Mouse (Mus musculus) layer of hippocampus, adult 2 months (tissue): ENCODE measurements around the gene Lgr6. TPM values are rescaled to one million over a fixed set of nuclear protein-coding genes. Genes with fewer than 3 reads are reported as not detected.

Experiments
- DNase-seq, 2 experiments: peaks; one replicate each; pipeline ENCODE4 v3.0.0; 2022; ENCODE audit warnings: low spot score in 2 of 2
- H3K27ac ChIP-seq: fragments of 200-600 bp; 2 replicates; pipeline ENCODE4 v1.8.1; 2022
- H3K4me3 ChIP-seq: fragments of 200-600 bp; 2 replicates; pipeline ENCODE4 v1.8.1; 2022; ENCODE audit warnings: mild to moderate bottlenecking
- CTCF ChIP-seq: fragments of 200-600 bp; conservative IDR thresholded peaks from 2 replicates; pipeline ENCODE4 v1.8.1; 2022; ENCODE audit warnings: antibody characterized with exemption, mild to moderate bottlenecking, moderate library complexity
- total RNA-seq, 2 experiments: library from RNA; stranded (reverse); gene quantifications; 2 replicates each; pipeline ENCODE4 v1.2.3; 2021

Gene Lgr6
- total RNA-seq, 2 experiments from 2014 or later, result 2.4 TPM

DNA sequence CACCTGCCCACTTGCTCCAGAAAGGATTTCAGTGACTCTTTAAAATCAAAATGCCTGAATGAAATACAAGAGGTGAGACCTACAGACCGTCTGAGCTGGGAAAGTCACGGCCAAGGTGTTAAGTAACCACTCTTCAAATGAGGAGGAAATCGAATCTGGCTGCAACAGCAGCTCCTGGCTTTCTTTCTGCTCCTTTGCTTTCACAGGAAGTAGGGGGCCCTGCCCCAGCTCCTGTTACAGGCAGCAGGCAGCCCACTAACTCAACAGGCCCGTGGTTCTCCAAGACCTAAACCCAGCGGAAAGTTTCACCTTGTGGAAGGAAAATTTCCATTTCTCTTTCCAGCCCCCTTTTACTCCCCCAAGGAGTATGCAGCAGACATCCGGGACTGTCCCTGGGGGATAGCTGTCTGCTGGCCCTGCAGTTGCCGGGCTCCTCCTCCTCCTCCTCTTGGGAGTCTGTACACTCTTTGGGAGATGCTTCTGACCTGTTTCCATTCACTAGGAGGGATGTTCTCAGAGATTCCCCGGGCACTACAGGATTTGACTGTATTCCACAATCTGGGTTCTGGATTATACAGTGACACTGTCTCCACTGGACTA, 112.9 kb downstream of the Lgr6 start:
- no peak for TF ChIP-seq CTCF
- Histone ChIP-seq H3K27ac (no peak overlapping the region), H3K4me3 (no peak overlapping the region)
- DNase-seq, result no peak

DNA sequence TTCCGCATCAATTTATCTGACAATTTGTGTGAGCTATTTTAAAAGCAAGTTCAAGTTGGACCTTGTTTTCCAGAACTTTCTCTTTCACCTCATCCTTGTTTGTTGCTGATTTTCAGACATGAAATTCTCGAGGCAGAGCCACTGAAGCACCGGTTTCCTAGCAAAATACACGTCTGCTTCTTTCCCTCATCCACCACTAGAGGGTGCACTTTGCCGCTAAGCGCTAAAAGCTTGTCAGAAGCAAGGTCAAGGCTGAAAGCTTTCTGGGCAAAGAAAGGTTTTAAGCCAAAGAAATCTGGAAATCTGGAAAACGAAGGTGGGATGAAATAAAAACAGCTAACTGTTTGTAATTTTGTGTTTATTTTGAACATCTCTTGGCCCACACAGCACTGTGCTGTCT, 115.7 kb downstream of the Lgr6 start:
- Histone ChIP-seq H3K4me3 (no peak overlapping the region), H3K27ac (no peak overlapping the region)
- peak; percentile 86 to 89 for DNase-seq
- TF ChIP-seq CTCF, result peak; percentile 98

DNA sequence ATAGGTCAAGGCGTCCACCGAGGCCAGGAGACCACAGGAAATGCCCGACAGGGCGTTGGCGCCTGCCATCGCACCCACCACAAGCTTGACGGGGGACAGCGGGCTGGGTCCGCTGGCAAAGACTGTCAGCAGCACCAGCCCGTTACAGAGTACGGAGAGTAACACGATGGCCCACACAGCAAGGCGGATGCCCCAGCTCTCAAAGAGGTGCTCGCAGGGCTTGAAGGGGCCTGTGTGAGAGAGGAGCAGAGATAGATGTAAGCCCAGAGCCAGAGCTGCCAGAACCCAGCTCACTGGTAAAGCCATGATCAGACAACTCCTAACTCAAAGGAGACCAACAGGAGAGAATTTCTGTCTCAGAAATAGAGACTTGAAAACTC, 117.1 kb downstream of the Lgr6 start:
- Histone ChIP-seq H3K27ac (peak overlapping the region; percentile 78), H3K4me3 (peak overlapping the region; percentile 57)
- TF ChIP-seq CTCF, result no peak
- no peak for DNase-seq

DNA sequence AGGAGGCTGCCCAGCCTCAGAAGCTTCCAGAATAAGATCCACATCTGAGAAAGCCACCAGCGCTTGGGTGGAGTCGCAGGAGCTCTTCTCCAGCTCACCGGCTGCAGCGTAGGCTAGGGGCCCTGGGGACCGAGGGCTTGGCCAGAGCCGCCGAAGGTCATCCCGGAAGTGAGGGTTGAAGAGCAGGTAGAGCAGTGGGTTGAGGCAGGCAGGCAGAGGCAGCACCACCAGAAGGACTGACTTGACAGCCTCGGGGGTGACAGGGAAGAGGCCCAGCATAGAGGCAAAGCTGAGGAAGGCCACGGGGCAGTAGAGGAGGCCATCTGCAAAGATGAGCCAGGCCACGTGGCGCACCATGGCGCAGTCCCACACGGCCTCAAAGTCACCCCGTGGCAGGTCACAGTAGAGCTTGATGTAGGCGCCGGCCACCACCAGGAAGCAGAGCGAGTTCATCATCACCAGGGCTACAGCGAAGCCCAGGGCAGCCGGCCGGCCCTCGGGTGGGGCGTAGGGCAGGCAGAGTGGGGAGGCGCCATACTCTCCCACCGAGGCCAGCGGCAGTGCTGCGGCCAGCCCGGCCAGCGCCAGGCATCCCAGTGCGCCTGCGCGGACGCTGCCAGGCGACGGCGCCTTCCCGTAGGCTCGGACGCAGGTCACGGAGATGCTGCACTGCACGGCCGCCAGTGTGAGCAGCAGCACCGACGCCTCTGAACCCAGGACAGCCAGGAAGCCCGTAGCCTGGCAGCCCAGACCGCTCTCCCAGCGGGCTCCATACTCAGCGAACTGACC, 117.7 kb downstream of the Lgr6 start:
- Histone ChIP-seq H3K4me3 (peak overlapping the region; percentile 57), H3K27ac (peak overlapping the region; percentile 78)
- no peak for TF ChIP-seq CTCF
- peak; percentile 33 to 42 for DNase-seq

DNA sequence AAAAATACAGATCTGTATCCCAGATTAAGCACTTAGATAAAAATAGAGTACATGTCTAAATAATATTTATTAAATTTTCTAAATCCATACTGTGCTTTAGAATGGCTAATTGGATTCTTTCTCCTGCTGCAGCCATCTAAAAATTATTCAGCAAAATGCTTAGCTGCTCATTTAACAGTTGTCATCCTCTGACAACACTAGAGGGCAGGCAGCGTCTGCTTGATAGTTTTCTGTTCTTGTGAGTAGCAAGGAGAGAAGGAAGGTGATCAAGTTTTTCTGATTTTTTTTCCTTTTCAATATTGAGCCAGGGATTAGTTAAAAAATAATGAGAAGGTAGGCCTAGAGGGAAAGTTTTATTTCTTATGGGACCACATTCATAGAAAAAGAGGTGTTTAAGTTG, 132.2 kb downstream of the Lgr6 start:
- no peak overlapping the region for H3K4me3 ChIP-seq
- no peak overlapping the region for H3K27ac ChIP-seq
- DNase-seq, result peak in 1 of 2 experiments; percentile 43
- peak; percentile 81 for TF ChIP-seq CTCF

DNA sequence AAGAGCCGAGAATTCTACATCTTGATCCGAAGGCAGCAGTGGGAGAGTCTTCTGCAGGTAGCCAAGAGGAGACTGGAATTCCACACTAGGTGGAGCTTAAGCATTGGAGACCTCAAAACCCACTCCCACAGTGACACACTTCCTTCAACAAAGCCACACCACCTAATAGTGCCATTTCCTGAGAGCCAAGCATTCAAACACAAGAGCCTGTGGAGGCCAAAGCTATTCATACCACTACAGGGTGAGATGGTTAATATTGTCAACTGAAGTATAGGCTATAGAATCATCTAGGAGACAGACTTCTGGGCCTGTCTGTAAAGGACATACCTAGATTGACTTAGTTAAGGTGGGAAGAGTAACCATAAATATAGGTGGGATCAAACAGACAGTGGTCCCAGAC, 139.6 kb downstream of the Lgr6 start:
- no peak for DNase-seq
- no peak overlapping the region for H3K27ac ChIP-seq
- no peak overlapping the region for H3K4me3 ChIP-seq
- no peak for TF ChIP-seq CTCF

DNA sequence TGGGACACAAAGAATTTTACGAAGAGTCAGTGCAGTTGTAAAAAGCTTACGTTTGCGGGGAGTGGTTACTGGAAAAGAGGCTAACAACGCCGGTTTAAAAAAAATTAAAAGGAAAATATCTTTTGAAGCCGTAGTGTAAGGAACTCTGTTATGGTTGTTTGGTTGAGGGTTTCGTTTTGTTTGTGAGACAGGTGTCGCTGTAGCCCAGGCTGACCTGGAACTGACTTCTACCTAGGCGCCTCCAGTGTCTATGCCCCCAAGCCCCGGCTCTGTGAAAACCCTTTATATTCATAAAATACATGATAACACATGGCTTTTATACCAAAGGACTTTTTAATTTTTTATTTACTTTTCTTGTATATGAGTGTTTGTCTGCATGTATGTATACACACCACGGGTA, 142.3 kb downstream of the Lgr6 start:
- peak overlapping the region; percentile 7; the same call in 1 of the 2 replicates for H3K27ac ChIP-seq
- no peak for TF ChIP-seq CTCF
- DNase-seq, result no peak

DNA sequence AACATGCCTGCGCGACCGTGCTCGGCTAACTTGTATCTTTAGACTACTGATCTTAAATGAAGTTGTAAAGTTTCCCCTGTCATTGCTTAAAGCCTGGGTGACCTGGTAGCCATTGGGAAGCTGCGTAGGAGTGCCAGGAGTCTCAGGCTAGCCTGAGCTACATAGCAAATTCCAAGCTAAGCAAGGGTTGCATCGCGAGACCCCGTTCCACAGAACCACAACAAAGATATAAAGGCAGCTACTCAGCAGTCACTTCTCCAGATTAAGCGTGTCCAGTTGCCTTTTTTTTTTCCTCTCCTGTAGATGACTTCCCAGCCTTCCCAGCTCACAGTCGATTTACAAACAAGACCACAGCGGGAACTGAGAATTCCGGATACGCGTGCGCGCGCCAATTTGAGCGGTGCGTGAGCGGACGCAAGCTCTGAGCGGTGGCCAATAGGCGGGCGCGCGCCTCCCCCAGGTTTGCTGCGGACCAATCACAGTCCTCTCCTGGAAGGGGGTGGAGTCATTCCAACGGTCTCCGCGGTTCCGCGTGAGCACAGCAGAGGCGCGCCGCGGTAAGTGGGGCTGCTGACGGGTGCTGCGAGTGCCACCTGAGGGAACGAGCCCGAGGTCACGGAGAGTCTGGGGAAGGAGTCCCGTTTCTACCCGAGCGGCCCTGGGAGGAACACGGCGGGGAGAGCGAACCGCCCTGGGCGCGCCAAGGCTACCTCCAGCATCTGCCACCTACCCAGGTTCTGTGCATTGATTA, 142.8 kb downstream of the Lgr6 start, which contains the start of gene Ube2t:
Gene Ube2t (plus strand): TSS at position 513 of the 751 bp plus-strand sequence.
- H3K27ac ChIP-seq, result peak within 1 kb of the TSS; percentile 7; the same call in 1 of the 2 replicates

More for the DNA sequence above, 142.3 kb downstream of the Lgr6 start:
- peak overlapping the region; percentile 74 for H3K4me3 ChIP-seq

DNA sequence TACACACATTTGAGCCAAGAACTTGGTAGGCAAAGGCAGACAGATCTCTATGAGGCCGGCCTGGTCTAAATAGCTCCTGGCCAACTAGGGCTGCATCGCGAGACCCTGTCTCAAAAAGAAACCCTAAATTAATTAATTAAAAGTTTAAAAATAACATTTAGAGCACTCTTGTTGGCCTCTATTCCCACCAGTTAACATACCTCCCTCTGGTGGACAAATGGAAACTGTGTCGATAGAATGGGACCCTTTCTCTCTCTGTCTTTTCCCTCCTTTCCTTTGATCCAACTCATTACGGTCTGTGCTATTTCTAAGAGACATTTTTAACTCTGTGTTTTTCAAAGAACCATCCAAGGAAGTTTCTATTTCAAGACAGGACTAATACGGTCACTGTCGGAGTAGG, 144.4 kb downstream of the Lgr6 start:
- H3K27ac ChIP-seq, result no peak overlapping the region
- no peak overlapping the region for H3K4me3 ChIP-seq
- peak; percentile 79 for TF ChIP-seq CTCF
- DNase-seq, result no peak

More for the DNA sequence above, 142.8 kb downstream of the Lgr6 start, which contains the start of gene Ube2t:
- peak; percentile 95 for DNase-seq
- H3K4me3 ChIP-seq, result peak within 1 kb of the TSS; percentile 74
- TF ChIP-seq CTCF, result peak; percentile 40

DNA sequence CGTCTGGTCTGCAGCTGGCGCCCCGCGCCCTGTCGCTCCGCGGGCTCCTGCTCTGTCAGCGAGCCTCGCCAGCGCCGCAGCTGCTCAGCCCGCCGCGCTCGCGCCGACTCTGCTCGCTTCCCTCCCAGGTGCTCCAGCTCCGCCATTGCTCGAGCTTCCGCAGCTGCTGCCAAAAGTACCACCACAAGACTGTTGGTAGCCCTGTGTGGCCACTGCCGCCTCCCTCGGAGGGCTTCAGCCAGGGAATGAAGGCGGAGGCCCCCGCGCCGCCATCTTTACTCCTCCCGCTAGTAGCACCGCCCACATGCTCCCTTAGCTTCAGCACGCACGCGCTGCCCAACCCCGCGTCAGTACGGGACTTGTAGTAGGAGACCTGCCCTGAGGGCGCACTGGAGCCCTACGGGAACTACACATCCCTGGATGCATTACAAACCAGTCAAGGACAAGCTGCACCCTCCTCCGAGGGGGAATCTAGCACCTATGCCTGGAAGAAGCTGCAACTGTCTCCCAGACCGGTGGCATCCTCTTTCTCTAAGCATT, 149.4 kb downstream of the Lgr6 start, which contains the start of gene Ppp1r12b:
Gene Ppp1r12b (minus strand): TSS at position 306 of the 540 bp plus-strand sequence.
- H3K27ac ChIP-seq, result peak within 1 kb of the TSS; percentile 98
- peak within 1 kb of the TSS; percentile 96 for H3K4me3 ChIP-seq
- DNase-seq, result peak; percentile 96 to 99
- TF ChIP-seq CTCF, result peak; percentile 67

DNA sequence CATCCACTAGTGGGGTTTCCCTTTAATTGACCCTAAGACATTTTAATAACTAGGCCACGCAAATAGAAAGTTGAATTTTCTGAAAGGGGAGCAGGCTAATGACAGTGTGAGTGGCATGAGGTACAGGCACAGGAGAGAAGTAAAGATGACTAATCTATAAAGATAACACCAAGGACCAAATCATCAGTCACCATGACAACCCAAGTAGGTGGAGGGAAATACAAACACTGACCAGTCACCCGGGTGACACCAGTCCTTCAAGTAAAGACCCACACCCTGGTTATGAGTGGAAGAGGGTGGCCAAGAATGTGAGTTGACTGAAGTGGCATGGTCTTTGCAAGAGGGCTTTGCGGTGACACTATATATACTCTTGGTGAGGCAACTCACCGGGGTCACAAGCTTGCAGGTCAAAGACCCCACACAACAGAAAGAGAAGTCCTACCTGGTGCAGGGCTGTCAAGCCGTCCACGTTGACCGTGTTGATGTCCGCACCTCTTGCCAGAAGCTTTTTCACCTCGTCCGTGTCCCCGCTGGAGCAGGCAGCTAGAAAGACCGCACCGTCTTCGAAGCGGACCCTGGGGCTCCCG, 149.9 kb downstream of the Lgr6 start:
- peak overlapping the region; percentile 96 for H3K4me3 ChIP-seq
- no peak for DNase-seq
- H3K27ac ChIP-seq, result peak overlapping the region; percentile 98
- TF ChIP-seq CTCF, result no peak

DNA sequence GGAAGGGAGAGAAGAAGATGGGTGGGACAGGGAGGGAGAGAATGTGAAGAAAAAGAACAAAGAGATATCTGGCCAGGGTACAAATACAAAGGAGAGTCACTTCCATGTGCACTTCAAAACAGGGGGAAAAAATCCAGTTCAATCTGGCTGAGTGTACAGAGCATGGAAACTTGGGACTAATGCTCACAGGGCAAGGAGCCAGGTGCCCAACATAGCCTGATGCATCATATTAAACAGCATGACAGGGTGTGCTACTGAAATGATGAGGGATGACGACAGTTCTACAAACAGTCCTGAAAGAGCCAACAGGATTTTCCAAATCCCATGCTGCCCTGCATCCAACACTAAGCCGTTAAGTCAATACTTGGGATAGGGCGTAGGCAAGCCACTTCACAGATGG, 155.1 kb downstream of the Lgr6 start:
- no peak for TF ChIP-seq CTCF
- no peak overlapping the region for H3K27ac ChIP-seq
- DNase-seq, result peak in 1 of 2 experiments; percentile 24
- H3K4me3 ChIP-seq, result no peak overlapping the region
